Mouse (Mus musculus) brain, adult 2 months (tissue): ENCODE results near the gene G0s2.
"Not testable (repeated sequence)": the region's sequence is repeated elsewhere in the genome, so short reads cannot be mapped to it uniquely, and the experiment has no call there.

ENCODE experiments used
- DNase-seq: peaks from one replicate; pipeline ENCODE4 v3.0.0; 2011; ENCODE audit warnings: low read depth, low spot score

G0s2 gene

GRCm38 (mm10) chr1:193253895-193254294, 19.1 kb downstream of the G0s2 start:
- DNase-seq = not testable (repeated sequence)

GRCm38 (mm10) chr1:193252616-193253015, 20.4 kb downstream of the G0s2 start:
- DNase-seq = no peak

GRCm38 (mm10) chr1:193251386-193251785, 21.6 kb downstream of the G0s2 start:
- no peak for DNase-seq

- DNase-seq = peak; percentile 74
Observed at GRCm38 (mm10) chr1:193250026-193250425, 23.0 kb downstream of the G0s2 start.

GRCm38 (mm10) chr1:193244235-193244634, 28.8 kb downstream of the G0s2 start:
- no peak for DNase-seq

- peak; percentile 79 for DNase-seq
Observed at GRCm38 (mm10) chr1:193243571-193244193, 29.3 kb downstream of the G0s2 start.

- no peak for DNase-seq
Observed at GRCm38 (mm10) chr1:193242863-193243262, 30.2 kb downstream of the G0s2 start.

GRCm38 (mm10) chr1:193242238-193242637, 30.8 kb downstream of the G0s2 start:
- peak; percentile 99 for DNase-seq

- no peak for DNase-seq
Observed at GRCm38 (mm10) chr1:193241436-193241835, 31.6 kb downstream of the G0s2 start.

GRCm38 (mm10) chr1:193238426-193238825, 34.6 kb downstream of the G0s2 start:
- peak; percentile 23 for DNase-seq

GRCm38 (mm10) chr1:193234930-193235329, 38.1 kb downstream of the G0s2 start:
- DNase-seq = no peak

GRCm38 (mm10) chr1:193234130-193234645, 38.8 kb downstream of the G0s2 start:
- DNase-seq = no peak

GRCm38 (mm10) chr1:193232732-193233131, 40.3 kb downstream of the G0s2 start:
- DNase-seq = no peak

- DNase-seq = no peak
Observed at GRCm38 (mm10) chr1:193230935-193231334, 42.1 kb downstream of the G0s2 start.

GRCm38 (mm10) chr1:193230531-193230930, 42.5 kb downstream of the G0s2 start:
- no peak for DNase-seq

GRCm38 (mm10) chr1:193229570-193229969, 43.4 kb downstream of the G0s2 start:
- no peak for DNase-seq

GRCm38 (mm10) chr1:193227537-193227936, 45.5 kb downstream of the G0s2 start:
- no peak for DNase-seq

- peak; percentile 45 for DNase-seq
Observed at GRCm38 (mm10) chr1:193226724-193227522, 46.1 kb downstream of the G0s2 start.

GRCm38 (mm10) chr1:193226114-193226513, 46.9 kb downstream of the G0s2 start:
- DNase-seq = no peak

GRCm38 (mm10) chr1:193225531-193225930, 47.5 kb downstream of the G0s2 start:
- peak; percentile 22 for DNase-seq
